Mouse (Mus musculus): ENCODE measurements around the gene Gngt2.
"Not testable (repeated sequence)": the region's sequence is repeated elsewhere in the genome, so short reads cannot be mapped to it uniquely, and the experiment has no call there.

Gngt2 gene

GRCm38 (mm10) chr11:95840694-95841497, 3.9 kb downstream of the Gngt2 start:
- no peak for DNase-seq (ENCODE audit: low read depth, low spot score)

- no peak for DNase-seq (ENCODE audit: low read depth, low spot score)
Observed at GRCm38 (mm10) chr11:95841498-95841830, 4.4 kb downstream of the Gngt2 start.

DNA sequence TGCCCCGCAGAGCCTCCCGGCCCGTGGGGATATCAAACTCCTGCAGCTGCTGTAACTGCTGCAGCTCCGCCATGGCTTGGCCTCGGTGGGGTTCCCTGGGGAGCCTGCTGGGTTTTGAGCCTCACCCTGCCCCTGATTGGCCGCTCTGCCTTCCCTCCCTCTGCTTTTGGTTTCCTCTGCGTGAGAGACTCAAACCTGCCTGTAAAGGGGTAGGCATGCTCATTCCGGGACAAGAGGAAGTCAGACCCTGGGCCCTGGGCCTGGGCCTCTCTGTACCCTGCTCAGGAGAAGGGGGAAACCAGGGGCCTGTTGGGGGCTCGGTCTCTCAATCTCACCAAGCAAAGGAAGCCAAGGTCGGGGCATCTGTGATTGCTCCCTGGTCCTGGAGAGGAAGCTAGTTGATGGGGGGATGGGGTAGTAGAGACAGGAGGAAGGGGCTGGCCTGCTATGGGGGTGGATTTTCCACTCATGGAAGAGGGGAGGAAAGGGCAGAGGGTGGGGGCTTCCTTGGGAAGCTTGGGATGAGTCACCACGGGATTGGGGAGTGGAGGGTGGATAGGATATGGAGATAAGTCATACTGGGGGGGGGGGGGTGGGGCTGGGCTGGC, 5.2 kb downstream of the Gngt2 start, which contains the start of gene Abi3:
Abi3 (minus strand) TSS at position 403 of the 608 bp plus-strand sequence.
- peak; percentile 67 for DNase-seq (ENCODE audit: low read depth, low spot score)

DNA sequence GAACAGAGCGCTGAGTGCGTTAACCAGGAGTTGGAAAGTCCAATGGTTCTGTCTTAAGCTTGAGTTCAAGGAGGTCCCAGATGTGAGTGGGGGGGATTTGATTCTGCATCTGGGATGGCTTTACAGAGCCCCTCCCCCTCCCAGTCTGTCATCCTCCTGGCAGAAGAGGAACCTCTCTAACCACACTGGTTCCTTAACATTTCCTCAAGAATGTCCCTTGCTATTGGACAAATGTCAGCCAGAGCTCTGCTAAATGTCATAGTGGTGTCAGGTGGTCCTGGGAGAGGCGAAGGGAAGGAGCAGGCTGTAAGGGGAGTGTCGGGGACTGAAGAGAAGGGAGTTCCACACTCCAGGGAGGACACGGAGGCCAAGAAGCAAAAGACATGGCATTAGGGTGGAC, 5.9 kb downstream of the Gngt2 start:
- DNase-seq (ENCODE audit: low read depth, low spot score) = no peak

GRCm38 (mm10) chr11:95843421-95843950, 6.5 kb downstream of the Gngt2 start:
- DNase-seq (ENCODE audit: low read depth, low spot score) = peak; percentile 44

- DNase-seq (ENCODE audit: low read depth, low spot score) = no peak
Observed at GRCm38 (mm10) chr11:95844935-95845334, 7.9 kb downstream of the Gngt2 start.

DNA sequence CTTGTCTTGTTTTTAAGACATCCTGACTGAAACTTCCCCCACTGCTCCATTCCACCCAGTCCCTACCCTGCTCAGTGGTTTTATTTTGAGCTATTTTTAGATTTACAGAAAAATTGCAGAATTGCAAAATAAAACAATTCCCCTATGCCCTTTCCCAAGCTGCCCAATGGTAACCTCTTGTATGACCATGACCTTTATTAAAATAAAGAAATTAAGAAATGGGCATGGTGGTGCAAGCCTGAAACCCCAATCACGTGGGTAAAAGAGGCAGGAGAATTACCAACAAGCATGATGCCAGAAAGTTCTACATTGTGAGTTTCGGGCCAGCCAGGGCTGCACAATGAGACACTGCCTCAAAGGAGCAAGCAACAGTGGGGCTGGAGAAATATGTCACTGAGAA, 13.9 kb downstream of the Gngt2 start:
- no peak for DNase-seq (ENCODE audit: low read depth, low spot score)

DNA sequence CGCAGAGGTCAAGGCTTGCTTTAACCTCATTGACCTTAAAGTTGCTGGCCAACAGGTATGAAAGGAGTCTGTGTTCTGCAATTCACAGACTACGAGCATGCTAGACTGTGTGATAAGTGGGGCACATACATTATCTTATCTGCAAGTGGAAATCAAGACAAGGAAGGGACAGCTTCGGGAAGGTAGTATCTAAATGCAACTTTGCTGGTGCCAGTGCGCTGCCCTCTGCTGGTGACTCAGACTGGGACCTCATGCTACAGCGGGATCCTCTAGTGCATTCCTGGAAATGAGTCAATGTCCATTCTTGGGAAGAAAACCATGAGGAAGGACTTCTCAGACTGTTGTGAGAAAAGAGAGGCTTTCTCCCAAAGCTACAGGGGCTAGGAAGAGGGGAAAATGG, 16.7 kb downstream of the Gngt2 start:
- DNase-seq (ENCODE audit: low read depth, low spot score) = peak; percentile 72

DNA sequence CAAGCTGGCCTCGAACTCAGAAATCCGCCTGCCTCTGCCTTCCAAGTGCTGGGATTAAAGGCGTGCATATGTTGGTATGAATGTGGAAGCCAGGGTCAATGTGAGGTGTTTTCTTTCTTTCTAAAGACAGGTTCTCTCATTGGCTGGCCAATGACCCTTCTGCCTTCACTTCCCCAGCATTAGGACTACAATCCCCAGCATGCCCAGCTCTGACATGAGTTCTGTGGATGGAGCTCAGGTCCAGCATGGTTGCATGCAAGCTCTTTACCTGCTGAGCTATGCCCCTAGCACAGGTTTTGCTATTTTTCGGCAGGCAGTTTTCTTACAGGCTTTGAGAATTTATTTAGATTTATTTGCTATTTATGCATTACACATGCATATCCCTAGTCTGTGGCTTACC, 20.3 kb downstream of the Gngt2 start:
- peak; percentile 52 for DNase-seq (ENCODE audit: low read depth, low spot score)

DNA sequence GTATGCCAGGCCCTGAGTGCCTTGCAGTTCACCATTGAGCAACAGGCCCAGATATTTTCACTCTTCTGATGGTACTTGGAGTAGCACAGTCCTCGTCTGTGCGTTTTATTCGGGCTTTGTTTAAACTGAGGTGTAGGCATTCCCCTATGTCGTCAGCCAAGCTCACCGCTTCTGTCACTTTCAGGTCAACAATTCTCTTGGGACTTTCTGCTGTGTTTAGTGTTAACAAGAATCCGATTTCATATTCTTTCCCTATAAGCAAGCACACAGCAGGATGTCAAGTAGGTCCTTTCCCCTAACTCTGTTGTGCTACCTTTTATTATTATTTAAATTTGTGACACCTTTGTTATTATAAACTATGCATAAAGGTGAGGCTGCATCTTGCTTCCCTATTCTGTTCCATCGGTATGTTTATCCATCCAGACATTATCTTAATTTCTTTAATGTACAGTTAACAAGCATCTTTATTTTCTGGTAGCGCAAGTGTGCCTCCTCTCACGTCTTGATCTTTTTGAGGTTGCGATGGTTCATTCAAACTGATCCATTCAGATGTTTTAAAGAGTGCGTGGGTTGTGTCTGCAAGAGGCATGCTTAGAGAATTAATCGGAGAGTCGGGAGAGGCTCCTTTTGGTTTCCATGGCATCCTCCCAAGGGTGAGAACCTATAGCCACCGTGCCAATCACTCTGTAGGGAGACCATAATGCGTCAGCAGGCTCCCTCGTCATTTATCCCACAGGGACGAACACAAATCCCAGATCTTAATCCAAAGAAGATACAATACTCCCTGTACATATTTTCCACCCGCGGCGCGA, 20.9 kb downstream of the Gngt2 start:
- no peak for DNase-seq (ENCODE audit: low read depth, low spot score)

DNA sequence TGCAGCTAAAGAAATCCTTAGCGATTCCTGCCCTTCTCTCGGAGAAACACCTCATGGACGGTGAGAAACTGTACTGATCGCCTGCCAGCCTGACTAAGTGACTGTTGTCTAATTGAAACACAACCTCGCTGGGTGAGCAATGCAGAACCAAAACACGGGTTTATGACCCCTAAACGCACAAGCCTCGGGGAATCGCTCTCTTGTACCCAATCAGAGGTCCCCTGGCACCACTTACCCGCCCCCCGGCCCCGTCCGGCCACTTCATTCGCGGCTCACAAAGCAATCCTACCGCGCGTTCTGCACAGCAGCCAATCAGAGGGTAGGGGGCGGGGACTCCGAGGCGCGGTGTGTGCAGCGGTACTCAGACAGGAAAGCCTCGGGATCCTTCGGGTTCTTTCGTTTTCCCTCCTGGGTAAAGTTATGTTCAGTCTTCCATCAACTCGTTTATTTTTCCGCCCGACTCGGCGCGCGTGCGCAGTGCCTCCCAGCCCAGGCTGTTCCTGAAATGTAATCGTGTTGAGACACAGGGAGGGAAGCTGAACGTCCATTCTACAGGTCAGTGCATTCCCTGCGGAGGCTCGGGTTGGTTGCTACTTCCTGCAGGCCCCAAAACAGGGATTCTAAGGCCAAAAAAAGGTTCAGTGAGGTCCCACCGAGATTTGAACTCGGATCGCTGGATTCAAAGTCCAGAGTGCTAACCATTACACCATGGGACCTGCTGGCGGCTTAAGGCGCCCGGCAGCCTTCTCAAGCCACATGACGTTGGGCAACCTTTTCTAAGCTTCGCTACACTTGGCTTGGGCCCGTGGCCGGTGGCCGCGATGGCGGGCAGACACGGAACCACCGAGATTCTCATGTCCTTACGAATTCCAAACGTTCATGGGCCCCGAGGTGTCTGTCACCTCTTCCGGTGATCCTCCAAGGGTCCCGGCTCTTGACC, 21.8 kb downstream of the Gngt2 start:
- peak; percentile 98 for DNase-seq (ENCODE audit: low read depth, low spot score)

- peak; percentile 81 for DNase-seq (ENCODE audit: low read depth, low spot score)
Observed at GRCm38 (mm10) chr11:95859468-95859855, 22.4 kb downstream of the Gngt2 start.

GRCm38 (mm10) chr11:95860071-95860490, 23.1 kb downstream of the Gngt2 start:
- DNase-seq (ENCODE audit: low read depth, low spot score) = no peak

- no peak for DNase-seq (ENCODE audit: low read depth, low spot score)
Observed at GRCm38 (mm10) chr11:95861397-95861796, 24.4 kb downstream of the Gngt2 start.

- no peak for DNase-seq (ENCODE audit: low read depth, low spot score)
Observed at GRCm38 (mm10) chr11:95869442-95869841, 32.4 kb downstream of the Gngt2 start.

GRCm38 (mm10) chr11:95869918-95870470, 33.0 kb downstream of the Gngt2 start:
- no peak for DNase-seq (ENCODE audit: low read depth, low spot score)

- DNase-seq (ENCODE audit: low read depth, low spot score) = peak; percentile 91
Observed at GRCm38 (mm10) chr11:95875804-95876203, 38.8 kb downstream of the Gngt2 start.

GRCm38 (mm10) chr11:95876296-95876695, 39.3 kb downstream of the Gngt2 start:
- peak; percentile 92 for DNase-seq (ENCODE audit: low read depth, low spot score)

DNA sequence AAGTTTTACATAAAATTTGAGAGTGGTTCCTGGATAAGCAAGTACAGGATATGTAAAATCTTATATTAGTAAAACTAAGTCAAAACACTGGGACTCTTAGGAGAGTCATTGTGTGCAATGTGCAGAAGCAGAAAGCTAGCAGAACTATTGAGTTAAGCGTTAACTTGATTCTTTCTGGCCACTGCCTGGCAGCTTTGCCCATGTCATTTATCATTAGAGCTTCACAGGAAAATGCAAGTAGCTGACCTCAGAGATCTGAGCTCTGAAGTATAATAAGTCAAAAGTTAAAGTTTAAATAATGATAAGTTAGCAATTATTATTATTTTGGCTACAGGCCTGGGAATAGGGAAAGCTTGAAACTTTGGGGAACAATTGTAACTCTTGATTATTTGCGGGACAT, 42.8 kb downstream of the Gngt2 start:
- DNase-seq (ENCODE audit: low read depth, low spot score) = not testable (repeated sequence)

DNA sequence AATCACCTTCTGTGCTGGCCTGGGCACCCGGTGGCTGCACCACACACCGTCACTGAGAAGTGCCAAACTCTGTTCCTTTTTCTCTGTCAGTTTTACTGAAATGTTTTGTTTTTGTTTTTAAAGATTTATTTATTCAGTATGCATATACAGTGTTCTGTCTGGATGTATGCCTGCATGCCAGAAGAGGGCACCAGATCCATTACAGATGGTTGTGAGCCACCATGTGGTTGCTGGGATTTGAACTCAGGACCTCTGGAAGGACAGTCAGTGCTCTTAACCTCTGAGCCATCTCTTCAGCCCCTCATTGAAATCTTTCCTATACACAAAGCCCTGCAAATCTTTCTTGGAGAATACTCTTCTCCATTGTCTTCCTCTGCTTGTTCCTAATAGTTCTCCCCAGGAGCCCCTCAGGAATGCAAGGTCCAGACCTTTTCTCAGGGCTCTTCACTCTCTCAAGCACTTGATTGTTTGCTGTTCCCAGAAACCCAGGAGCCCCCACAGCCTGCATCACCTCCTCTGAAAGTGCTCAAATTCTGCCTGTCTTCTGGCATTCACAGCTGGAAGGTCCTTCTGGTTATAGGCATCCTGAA, 53.5 kb downstream of the Gngt2 start:
- peak; percentile 41 for DNase-seq (ENCODE audit: low read depth, low spot score)
